Mouse (Mus musculus) megakaryocyte, embryonic 14.5 days (primary cell): ENCODE measurements at regions not wholly inside any gene's neighbourhood (a gene's known extent, or its start where the extent isn't known, plus 50 kb on each side); places are given as distances from the start of the nearest gene placed in this dataset.

Experiments used
- FLI1 ChIP-seq: IDR thresholded peaks from 2 replicates; pipeline ENCODE4 v1.6.1; 2012; ENCODE audit warnings: low read length, inconsistent platforms, mixed read lengths
- GATA1 ChIP-seq: IDR thresholded peaks from 3 replicates; pipeline ENCODE4 v1.6.1; 2012; ENCODE audit warnings: mixed read lengths, low read length, inconsistent platforms, borderline replicate concordance

DNA sequence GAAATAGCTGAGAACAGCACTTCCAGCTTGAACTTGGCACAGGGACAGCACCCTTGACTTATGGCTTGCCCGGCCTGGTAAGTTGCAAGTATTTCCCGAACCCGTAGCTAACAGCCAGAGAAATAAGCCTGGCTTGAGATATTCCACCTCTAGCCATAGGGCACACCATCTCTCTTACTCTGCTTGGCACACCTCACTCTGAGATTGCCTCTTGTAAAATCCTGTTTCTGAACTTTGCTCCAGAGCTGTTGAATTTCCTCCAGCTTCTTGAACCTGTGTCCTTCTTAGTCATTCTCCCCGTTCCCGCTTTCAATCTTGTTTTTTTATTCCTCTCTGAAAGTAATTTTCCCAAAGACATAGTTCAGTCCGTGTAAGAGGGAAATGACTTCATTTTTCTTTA lies 72.0 kb upstream of the Sipa1l1 start:
- no peak for TF ChIP-seq GATA1
- no peak for TF ChIP-seq FLI1
